Mouse (Mus musculus): ENCODE measurements around the gene Cacng8. TPM values are rescaled to one million over a fixed set of nuclear protein-coding genes. Genes with fewer than 3 reads are reported as not detected.

The Cacng8 gene
- polyA plus RNA-seq, 1 experiment from 2014 or later = 5.1 TPM

GRCm38 (mm10) chr7:3460261-3460660 is 69.8 kb downstream of the Cacng8 start:
- H3K4me2 ChIP-seq (replicated peaks; ENCODE audit: low read depth, low read length) = no peak overlapping the region
- no peak overlapping the region for H3K9ac ChIP-seq (ENCODE audit: low read depth, low read length)
- no peaks in the 10 kb centered on the region for H3K4me1 ChIP-seq (replicated peaks; ENCODE audit: control insufficient read depth, insufficient read depth, low read length)
- no peak overlapping the region for H3K27ac ChIP-seq (ENCODE audit: low read depth, low read length)
- H3K36me3 ChIP-seq (ENCODE audit: control insufficient read depth, insufficient read depth, low read length) = no peaks in the 10 kb centered on the region
- no peaks in the 10 kb centered on the region for H3K9me3 ChIP-seq (ENCODE audit: control insufficient read depth, low read length)
- DNase-seq (ENCODE audit: low spot score) (no peak), ATAC-seq (ENCODE audit: low FRiP score) (no peak)
- WGBS = 90% methylated on average over 8 of the region's 8 CpGs
- no peaks in the 10 kb centered on the region for H3K27me3 ChIP-seq (ENCODE audit: control insufficient read depth, insufficient read depth, low read length)
- no peak overlapping the region for H3K4me3 ChIP-seq (ENCODE audit: low read depth, low read length)

- no peak for ATAC-seq (ENCODE audit: low FRiP score)
These were observed 72.8 kb downstream of the Cacng8 start for GRCm38 (mm10) chr7:3463306-3463705.

More at GRCm38 (mm10) chr7:3463306-3463705, 72.8 kb downstream of the Cacng8 start:
- Histone ChIP-seq H3K9me3 (ENCODE audit: control insufficient read depth, low read length) (no peaks in the 10 kb centered on the region), H3K4me3 (ENCODE audit: low read depth, low read length) (no peak overlapping the region), H3K27me3 (ENCODE audit: control insufficient read depth, insufficient read depth, low read length) (no peaks in the 10 kb centered on the region), H3K4me1 (replicated peaks; ENCODE audit: control insufficient read depth, insufficient read depth, low read length) (no peaks in the 10 kb centered on the region), H3K4me2 (replicated peaks; ENCODE audit: low read depth, low read length) (no peak overlapping the region), H3K27ac (ENCODE audit: low read depth, low read length) (no peak overlapping the region), H3K9ac (ENCODE audit: low read depth, low read length) (no peak overlapping the region), H3K36me3 (ENCODE audit: control insufficient read depth, insufficient read depth, low read length) (no peaks in the 10 kb centered on the region)
- no peak for DNase-seq (ENCODE audit: low spot score)
- WGBS = 85% methylated on average over 4 of the region's 4 CpGs

Other genes starting within 250 kb of the Cacng8 start
- 0.12 and 0.28 TPM in 2 replicates for gene AU018091, start 221.5 kb upstream of the Cacng8 start, polyA plus RNA-seq (2014; fragmentation: Nextera tagmentation; extraction: Ambion mirVana)
- 0.05 TPM in 1 of 2 replicates, not detected in the other for gene Nlrp12, start 140.9 kb upstream of the Cacng8 start, polyA plus RNA-seq (2014; fragmentation: Nextera tagmentation; extraction: Ambion mirVana)
- gene Myadm, start 101.6 kb upstream of the Cacng8 start, polyA plus RNA-seq (2014; fragmentation: Nextera tagmentation; extraction: Ambion mirVana) = 41.3 and 44.3 TPM in 2 replicates
- 0.15 and 0.65 TPM in 2 replicates for gene Prkcg, start 101.5 kb upstream of the Cacng8 start, polyA plus RNA-seq (2014; fragmentation: Nextera tagmentation; extraction: Ambion mirVana)
- 3.9 and 4.6 TPM in 2 replicates for gene Cacng7, start 57.7 kb upstream of the Cacng8 start, polyA plus RNA-seq (2014; fragmentation: Nextera tagmentation; extraction: Ambion mirVana)
- 0.08 and 0.45 TPM in 2 replicates for gene Cacng6, start 33.5 kb downstream of the Cacng8 start, polyA plus RNA-seq (2014; fragmentation: Nextera tagmentation; extraction: Ambion mirVana)
- gene Tarm1, start 111.9 kb downstream of the Cacng8 start, polyA plus RNA-seq (2014; fragmentation: Nextera tagmentation; extraction: Ambion mirVana) = not detected in 2 replicates
- gene Oscar, start 225.5 kb downstream of the Cacng8 start, polyA plus RNA-seq (2014; fragmentation: Nextera tagmentation; extraction: Ambion mirVana) = 0.18 and 0.31 TPM in 2 replicates
- 343 and 344 TPM in 2 replicates for gene Ndufa3, start 226.7 kb downstream of the Cacng8 start, polyA plus RNA-seq (2014; fragmentation: Nextera tagmentation; extraction: Ambion mirVana)
- gene Tfpt, start 239.2 kb downstream of the Cacng8 start, polyA plus RNA-seq (2014; fragmentation: Nextera tagmentation; extraction: Ambion mirVana) = 28.5 and 28.9 TPM in 2 replicates
- 124 and 136 TPM in 2 replicates for gene Prpf31, start 239.3 kb downstream of the Cacng8 start, polyA plus RNA-seq (2014; fragmentation: Nextera tagmentation; extraction: Ambion mirVana)